Mouse (Mus musculus) layer of hippocampus, postnatal 14 days (tissue): ENCODE results near the gene Tjp1. TPM values are rescaled to one million over a fixed set of nuclear protein-coding genes. Genes with fewer than 3 reads are reported as not detected.
A peak's percentile ranks its signal among the peaks of the same experiment; 100 is the strongest.

Source experiments
- DNase-seq, 2 experiments: peaks; one replicate each; pipeline ENCODE4 v3.0.0; 2021 to 2022; ENCODE audit warnings: low spot score in 2 of 2, mixed read lengths in 1 of 2
- total RNA-seq, 2 experiments: library from RNA; stranded (reverse); gene quantifications; 2 replicates each; pipeline ENCODE4 v1.2.3; 2021

The Tjp1 gene
- total RNA-seq, 2 experiments from 2014 or later: 126 to 134 TPM

- no peak for DNase-seq
Observed at GRCm38 (mm10) chr7:65438146-65438545, 89.4 kb downstream of the Tjp1 start.

- DNase-seq: peak in 1 of 2 experiments; percentile 81
Observed at GRCm38 (mm10) chr7:65436921-65437320, 90.7 kb downstream of the Tjp1 start.

- no peak for DNase-seq
Observed at GRCm38 (mm10) chr7:65431018-65431695, 96.4 kb downstream of the Tjp1 start.

- no peak for DNase-seq
Observed at GRCm38 (mm10) chr7:65430401-65430800, 97.2 kb downstream of the Tjp1 start.

- DNase-seq: no peak
Observed at GRCm38 (mm10) chr7:65424519-65424918, 103.1 kb downstream of the Tjp1 start.

- DNase-seq: no peak
Observed at GRCm38 (mm10) chr7:65422456-65422855, 105.1 kb downstream of the Tjp1 start.

GRCm38 (mm10) chr7:65421451-65421850 is 106.1 kb downstream of the Tjp1 start:
- peak in 1 of 2 experiments; percentile 37 for DNase-seq

- DNase-seq: no peak
Observed at GRCm38 (mm10) chr7:65419926-65420325, 107.7 kb downstream of the Tjp1 start.

- no peak for DNase-seq
Observed at GRCm38 (mm10) chr7:65419012-65419411, 108.6 kb downstream of the Tjp1 start.

GRCm38 (mm10) chr7:65418366-65418911 is 109.1 kb downstream of the Tjp1 start:
- no peak for DNase-seq

- DNase-seq: peak in 1 of 2 experiments; percentile 42
Observed at GRCm38 (mm10) chr7:65417231-65418100, 110.1 kb downstream of the Tjp1 start.

GRCm38 (mm10) chr7:65416506-65416905 is 111.1 kb downstream of the Tjp1 start:
- no peak for DNase-seq

GRCm38 (mm10) chr7:65413946-65414945 is 113.3 kb downstream of the Tjp1 start:
- no peak for DNase-seq

GRCm38 (mm10) chr7:65410668-65411067 is 116.9 kb downstream of the Tjp1 start:
- DNase-seq: no peak

- no peak for DNase-seq
Observed at GRCm38 (mm10) chr7:65406427-65406826, 121.2 kb downstream of the Tjp1 start.

GRCm38 (mm10) chr7:65402516-65402915 is 125.1 kb downstream of the Tjp1 start:
- no peak for DNase-seq

- no peak for DNase-seq
Observed at GRCm38 (mm10) chr7:65401622-65402021, 126.0 kb downstream of the Tjp1 start.

- DNase-seq: no peak
Observed at GRCm38 (mm10) chr7:65395891-65396290, 131.7 kb downstream of the Tjp1 start.

- no peak for DNase-seq
Observed at GRCm38 (mm10) chr7:65395166-65395565, 132.4 kb downstream of the Tjp1 start.

- no peak for DNase-seq
Observed at GRCm38 (mm10) chr7:65394672-65395071, 132.9 kb downstream of the Tjp1 start.
